Mouse (Mus musculus) myocyte (in vitro differentiated cells): ENCODE data around the gene Abhd17b. TPM values are rescaled to one million over a fixed set of nuclear protein-coding genes. Genes with fewer than 3 reads are reported as not detected.

Experiments
- H3K27me3 ChIP-seq: one replicate; pipeline ENCODE4 v1.6.1; 2011; ENCODE audit not compliant: control insufficient read depth, insufficient read depth, insufficient read length
- H3K36me3 ChIP-seq: one replicate; pipeline ENCODE4 v1.6.1; 2011; ENCODE audit not compliant: control insufficient read depth, insufficient read depth
- H3K4me2 ChIP-seq: one replicate; pipeline ENCODE4 v1.6.1; 2011; ENCODE audit warnings: low read depth, control low read depth
- H3K4me3 ChIP-seq: one replicate; pipeline ENCODE4 v1.5.1; 2011; ENCODE audit warnings: mild to moderate bottlenecking, control low read depth, moderate library complexity
- H3K79me2 ChIP-seq: one replicate; pipeline ENCODE4 v1.6.1; 2011; ENCODE audit not compliant: control insufficient read depth, insufficient read depth
- H3ac ChIP-seq: one replicate; pipeline ENCODE4 v1.6.1; 2011; ENCODE audit not compliant: control insufficient read depth, insufficient read length
- CEBPB ChIP-seq: IDR thresholded peaks from 2 replicates; pipeline ENCODE4 v1.6.1; 2011; ENCODE audit warnings: mild to moderate bottlenecking, moderate library complexity; ENCODE audit not compliant: poor library complexity, insufficient read depth, severe bottlenecking
- E2F4 ChIP-seq: IDR thresholded peaks from one replicate; pipeline ENCODE4 v1.6.1; 2011; ENCODE audit warnings: mild to moderate bottlenecking, control low read depth, moderate library complexity; ENCODE audit not compliant: insufficient read depth
- MAX ChIP-seq: IDR thresholded peaks from one replicate; pipeline ENCODE4 v1.6.1; 2011; ENCODE audit warnings: low read depth, mild to moderate bottlenecking, control low read depth
- MYOD1 ChIP-seq, 3 experiments: IDR thresholded peaks; one replicate each; pipeline ENCODE4 v1.6.1; 2011; ENCODE audit warnings: control low read depth in 2 of 3, low read depth in 2 of 3, mild to moderate bottlenecking in 2 of 3, moderate library complexity in 1 of 3; ENCODE audit not compliant: insufficient read length in 2 of 3, control insufficient read depth in 1 of 3
- MYOG ChIP-seq, 3 experiments: IDR thresholded peaks; one replicate each; pipeline ENCODE4 v1.6.1; 2011; ENCODE audit warnings: control low read depth in 2 of 3, low read depth in 2 of 3, mild to moderate bottlenecking in 2 of 3; ENCODE audit not compliant: insufficient read length in 2 of 3, control insufficient read depth in 1 of 3, insufficient read depth in 1 of 3
- POLR2A ChIP-seq: IDR thresholded peaks from one replicate; pipeline ENCODE4 v1.6.1; 2011; ENCODE audit warnings: low read depth, mild to moderate bottlenecking, control low read depth, moderate library complexity; ENCODE audit not compliant: insufficient read length
- POLR2AphosphoS2 ChIP-seq: IDR thresholded peaks from one replicate; pipeline ENCODE4 v1.6.1; 2011; ENCODE audit warnings: low read depth, control low read depth; ENCODE audit not compliant: insufficient read length
- REST ChIP-seq: IDR thresholded peaks from one replicate; pipeline ENCODE4 v1.6.1; 2011; ENCODE audit warnings: mild to moderate bottlenecking, control low read depth, moderate library complexity; ENCODE audit not compliant: insufficient read depth, insufficient read length
- SRF ChIP-seq: IDR thresholded peaks from one replicate; pipeline ENCODE4 v1.6.1; 2011; ENCODE audit warnings: low read depth; ENCODE audit not compliant: control insufficient read depth, insufficient read length
- TCF12 ChIP-seq: IDR thresholded peaks from one replicate; pipeline ENCODE4 v1.6.1; 2011; ENCODE audit warnings: mild to moderate bottlenecking, control low read depth; ENCODE audit not compliant: poor library complexity, insufficient read depth, severe bottlenecking
- TCF3 ChIP-seq: IDR thresholded peaks from one replicate; pipeline ENCODE4 v1.6.1; 2011; ENCODE audit warnings: low read depth, control low read depth; ENCODE audit not compliant: insufficient read length
- USF1 ChIP-seq: IDR thresholded peaks from one replicate; pipeline ENCODE4 v1.6.1; 2011; ENCODE audit warnings: low read depth, mild to moderate bottlenecking, control low read depth, moderate library complexity
- polyA plus RNA-seq: library from polyadenylated mRNA; unstranded; fragments of >200 nt; fragmentation: generic; extraction: Trizol; gene quantifications from one replicate; pipeline ENCODE4 v1.2.1, GENCODE M21; 2012; ENCODE audit warnings: missing spikeins

The Abhd17b gene
- polyA plus RNA-seq, 1 experiment, result 11.2 TPM

- Histone ChIP-seq H3K27me3 (no peaks in the 10 kb centered on the region), H3K4me2 (no peak overlapping the region), H3ac (no peak overlapping the region), H3K79me2 (peaks cover 11% of the 10 kb centered on the region), H3K36me3 (no peaks in the 10 kb centered on the region), H3K4me3 (no peak overlapping the region)
- no peak for TF ChIP-seq USF1
- no peak for TF ChIP-seq CEBPB
Observed at GRCm38 (mm10) chr19:21629030-21629429, 24.0 kb upstream of the Abhd17b start.

GRCm38 (mm10) chr19:21629501-21629900 lies 23.5 kb upstream of the Abhd17b start:
- TF ChIP-seq MYOD1 (IDR thresholded peaks at IDR 0.05; ENCODE audit: control insufficient read depth in 1 of 3, insufficient read length in 2 of 3, low read depth in 2 of 3) (no peak), SRF (no peak), E2F4 (no peak), MYOG (IDR thresholded peaks at IDR 0.05; ENCODE audit: control insufficient read depth in 1 of 3, insufficient read depth in 1 of 3, insufficient read length in 2 of 3, low read depth in 2 of 3) (no peak), TCF3 (no peak), POLR2A (no peak), CEBPB (no peak), POLR2AphosphoS2 (no peak), MAX (no peak), REST (no peak), TCF12 (no peak), USF1 (no peak)
- H3K27me3 ChIP-seq, result no peaks in the 10 kb centered on the region
- H3K4me2 ChIP-seq, result no peak overlapping the region
- no peaks in the 10 kb centered on the region for H3K36me3 ChIP-seq
- peaks cover 11% of the 10 kb centered on the region for H3K79me2 ChIP-seq
- H3ac ChIP-seq, result no peak overlapping the region
- H3K4me3 ChIP-seq, result no peak overlapping the region

- H3K4me3 ChIP-seq, result no peak overlapping the region
- no peak overlapping the region for H3K4me2 ChIP-seq
- TF ChIP-seq TCF12, result no peak
- TF ChIP-seq POLR2A, result no peak
- TF ChIP-seq CEBPB, result no peak
- TF ChIP-seq E2F4, result no peak
- no peak for TF ChIP-seq SRF
- no peak for TF ChIP-seq MYOG (IDR thresholded peaks at IDR 0.05; ENCODE audit: control insufficient read depth in 1 of 3, insufficient read depth in 1 of 3, insufficient read length in 2 of 3, low read depth in 2 of 3)
- TF ChIP-seq TCF3, result no peak
- TF ChIP-seq POLR2AphosphoS2, result no peak
- TF ChIP-seq MAX, result no peak
- no peak for TF ChIP-seq REST
- TF ChIP-seq USF1, result no peak
- no peak for TF ChIP-seq MYOD1 (IDR thresholded peaks at IDR 0.05; ENCODE audit: control insufficient read depth in 1 of 3, insufficient read length in 2 of 3, low read depth in 2 of 3)
- no peak overlapping the region for H3ac ChIP-seq
- H3K79me2 ChIP-seq, result peaks cover 15% of the 10 kb centered on the region
- H3K36me3 ChIP-seq, result no peaks in the 10 kb centered on the region
- H3K27me3 ChIP-seq, result no peaks in the 10 kb centered on the region
Observed at GRCm38 (mm10) chr19:21630656-21631331, 22.2 kb upstream of the Abhd17b start.

- no peak overlapping the region for H3ac ChIP-seq
- no peaks in the 10 kb centered on the region for H3K36me3 ChIP-seq
- TF ChIP-seq TCF12, result no peak
- no peak for TF ChIP-seq USF1
- no peak for TF ChIP-seq REST
- TF ChIP-seq TCF3, result no peak
- no peak for TF ChIP-seq MYOG (IDR thresholded peaks at IDR 0.05; ENCODE audit: control insufficient read depth in 1 of 3, insufficient read depth in 1 of 3, insufficient read length in 2 of 3, low read depth in 2 of 3)
- TF ChIP-seq POLR2AphosphoS2, result no peak
- no peak for TF ChIP-seq E2F4
- TF ChIP-seq MAX, result no peak
- TF ChIP-seq SRF, result no peak
- TF ChIP-seq MYOD1 (IDR thresholded peaks at IDR 0.05; ENCODE audit: control insufficient read depth in 1 of 3, insufficient read length in 2 of 3, low read depth in 2 of 3), result no peak
- TF ChIP-seq CEBPB, result no peak
- no peak for TF ChIP-seq POLR2A
- peaks cover 39% of the 10 kb centered on the region for H3K79me2 ChIP-seq
- H3K27me3 ChIP-seq, result no peaks in the 10 kb centered on the region
- no peak overlapping the region for H3K4me2 ChIP-seq
- no peak overlapping the region for H3K4me3 ChIP-seq
Observed at GRCm38 (mm10) chr19:21635406-21635805, 17.6 kb upstream of the Abhd17b start.

GRCm38 (mm10) chr19:21636907-21637306 lies 16.1 kb upstream of the Abhd17b start:
- no peak for TF ChIP-seq POLR2AphosphoS2
- TF ChIP-seq MYOG (IDR thresholded peaks at IDR 0.05; ENCODE audit: control insufficient read depth in 1 of 3, insufficient read depth in 1 of 3, insufficient read length in 2 of 3, low read depth in 2 of 3), result no peak
- no peak for TF ChIP-seq POLR2A
- Histone ChIP-seq H3K27me3 (no peaks in the 10 kb centered on the region), H3K4me2 (no peak overlapping the region)

More at GRCm38 (mm10) chr19:21636907-21637306, 16.1 kb upstream of the Abhd17b start:
- H3K4me3 ChIP-seq, result no peak overlapping the region
- H3K79me2 ChIP-seq, result peaks cover 49% of the 10 kb centered on the region
- H3K36me3 ChIP-seq, result peaks cover 3% of the 10 kb centered on the region
- H3ac ChIP-seq, result no peak overlapping the region
